Mouse (Mus musculus) adrenal gland, postnatal 14 days (tissue): ENCODE data around the gene Nufip2. TPM values are rescaled to one million over a fixed set of nuclear protein-coding genes. Genes with fewer than 3 reads are reported as not detected.

Source experiments
- total RNA-seq: library from RNA; stranded (reverse); gene quantifications from 2 replicates; pipeline ENCODE4 v1.2.3, GENCODE M21; 2021

Gene Nufip2
- total RNA-seq, 1 experiment from 2014 or later: 77.1 TPM

Other genes with a start within 250 kb of the Nufip2 start
- 3.6 and 7.8 TPM in 2 replicates for gene Coro6, start 223.7 kb upstream of the Nufip2 start, total RNA-seq
- gene Ankrd13b, start 196.5 kb upstream of the Nufip2 start, total RNA-seq: 8.2 and 10.4 TPM in 2 replicates
- gene Git1, start 192.6 kb upstream of the Nufip2 start, total RNA-seq: 49.5 and 53.0 TPM in 2 replicates
- 24.3 and 26.9 TPM in 2 replicates for gene Abhd15, start 171.0 kb upstream of the Nufip2 start, total RNA-seq
- 9.6 and 12.5 TPM in 2 replicates for gene Trp53i13, start 170.2 kb upstream of the Nufip2 start, total RNA-seq
- gene Gm10392, start 167.0 kb upstream of the Nufip2 start, total RNA-seq: not detected in 2 replicates
- 53.6 and 53.7 TPM in 2 replicates for gene Taok1, start 78.3 kb upstream of the Nufip2 start, total RNA-seq
- not detected in 2 replicates for gene Cryba1, start 39.1 kb downstream of the Nufip2 start, total RNA-seq
- gene Myo18a, start 77.1 kb downstream of the Nufip2 start, total RNA-seq: 57.6 and 62.5 TPM in 2 replicates
- not detected in 2 replicates for gene Gm10277, start 101.6 kb downstream of the Nufip2 start, total RNA-seq
- 3.7 and 21.3 TPM in 2 replicates for gene Pipox, start 207.9 kb downstream of the Nufip2 start, total RNA-seq
- 3.5 and 3.8 TPM in 2 replicates for gene Sez6, start 244.6 kb downstream of the Nufip2 start, total RNA-seq